Mouse (Mus musculus) embryo, embryonic 10 days (tissue): Measurements from ENCODE around the gene Dnajc6.

Source experiments
- DNase-seq: peaks from one replicate; pipeline ENCODE4 v3.0.0-alpha.2; 2015; ENCODE audit warnings: low spot score

The Dnajc6 gene

DNA sequence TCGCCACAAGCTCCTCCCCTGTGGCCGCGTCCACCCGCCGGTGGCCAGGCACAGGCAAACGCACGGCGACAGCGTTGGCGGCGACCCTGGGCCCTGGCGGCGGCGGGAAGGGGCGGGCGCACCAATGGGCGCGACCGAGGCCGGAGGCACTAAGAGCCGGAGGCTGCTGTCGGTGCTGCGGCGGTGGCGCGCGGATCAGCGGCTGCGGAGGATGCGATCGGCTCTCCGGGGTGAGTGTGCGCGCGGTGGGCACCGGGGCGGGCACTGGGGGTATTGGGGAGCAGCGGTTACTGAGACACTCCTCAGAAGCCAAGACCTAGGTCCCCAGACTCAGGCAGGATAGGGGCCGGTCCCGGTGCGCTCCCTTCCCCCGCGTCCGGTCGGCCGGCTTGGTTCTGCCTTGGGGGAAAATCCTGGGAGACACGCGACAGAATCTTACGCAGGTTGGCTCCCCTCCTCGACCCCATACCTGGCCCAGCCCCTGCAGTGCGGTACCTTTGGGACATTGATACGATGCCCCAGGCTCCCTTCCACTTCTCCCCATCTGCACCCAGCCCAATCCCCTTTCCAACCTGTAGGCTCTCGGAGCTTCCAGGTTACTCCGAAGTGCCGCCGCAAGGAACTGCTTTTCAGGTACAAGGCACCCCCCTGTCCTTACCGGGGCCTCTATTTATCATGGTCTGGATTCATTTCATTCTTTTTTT lies at the start of gene Dnajc6:
TSS of gene Dnajc6 (plus strand) at position 115 of the 704 bp plus-strand sequence.
- peak; percentile 60 for DNase-seq

DNA sequence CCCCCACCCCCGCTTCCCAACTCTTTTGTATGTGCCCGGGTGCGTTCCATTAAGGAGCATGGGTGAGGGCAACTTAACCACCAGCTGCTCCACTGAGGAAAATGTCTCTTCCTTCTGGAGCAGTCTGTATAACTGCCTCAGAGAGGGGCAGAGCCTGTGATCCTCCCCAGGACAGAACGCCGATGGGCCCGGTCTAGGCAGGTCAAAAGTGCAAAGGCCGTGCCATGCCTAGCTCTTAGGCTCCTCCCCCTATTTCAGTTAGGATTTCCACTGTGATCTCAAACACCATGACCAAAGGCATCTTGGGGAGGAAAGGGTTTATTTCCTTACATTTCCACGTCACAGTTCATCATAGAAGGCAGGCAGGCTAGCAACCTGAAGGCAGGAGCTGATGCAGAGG lies 47.7 kb upstream of the Dnajc6 start:
- no peak for DNase-seq

DNA sequence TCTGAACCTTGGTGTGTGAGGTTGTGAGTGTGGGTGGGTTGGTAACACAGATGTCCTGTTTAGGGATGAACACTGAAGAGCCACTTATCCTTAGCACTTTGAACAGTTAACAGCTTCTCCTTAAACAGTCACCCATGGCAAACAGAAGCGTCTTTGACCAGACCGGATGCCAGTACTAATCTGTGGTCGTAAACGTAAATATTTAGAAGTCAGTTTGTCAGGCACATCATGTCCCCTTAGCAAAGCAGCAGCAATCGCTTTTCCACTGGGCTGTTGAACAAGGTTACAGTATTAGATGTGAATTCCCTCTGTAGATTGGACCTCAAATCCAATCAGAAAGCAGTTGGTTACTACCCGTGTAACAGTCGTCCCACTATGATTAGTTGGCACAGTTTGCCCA lies 47.1 kb upstream of the Dnajc6 start:
- DNase-seq = no peak

- DNase-seq = no peak
Observed at GRCm38 (mm10) chr4:101450150-101450780, 46.2 kb upstream of the Dnajc6 start.

GRCm38 (mm10) chr4:101451089-101451488 lies 45.4 kb upstream of the Dnajc6 start:
- no peak for DNase-seq

- no peak for DNase-seq
Observed at GRCm38 (mm10) chr4:101452829-101453228, 43.6 kb upstream of the Dnajc6 start.

GRCm38 (mm10) chr4:101457176-101457575 lies 39.3 kb upstream of the Dnajc6 start:
- DNase-seq = no peak

DNA sequence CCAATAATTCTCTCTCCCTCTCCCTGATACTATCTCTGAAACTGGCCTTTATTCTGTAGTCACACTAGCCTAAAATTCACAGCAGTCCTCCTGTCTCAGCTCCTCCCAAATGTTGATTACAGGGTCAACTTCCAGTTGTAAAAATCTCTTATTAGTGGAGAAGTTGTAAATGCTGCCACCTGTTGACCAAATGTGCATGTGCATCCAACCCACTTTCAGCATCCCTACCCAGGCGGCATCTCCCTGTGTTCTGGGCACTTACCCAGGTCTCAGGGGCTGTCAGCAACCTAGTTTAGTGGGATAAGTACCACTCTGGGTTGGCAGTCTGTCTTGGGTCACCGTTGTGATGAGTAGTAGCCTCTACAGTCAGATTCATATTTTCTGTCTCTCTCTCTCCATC lies 38.1 kb upstream of the Dnajc6 start:
- peak; percentile 61 for DNase-seq

- DNase-seq = no peak
Observed at GRCm38 (mm10) chr4:101459358-101459757, 37.1 kb upstream of the Dnajc6 start.

DNA sequence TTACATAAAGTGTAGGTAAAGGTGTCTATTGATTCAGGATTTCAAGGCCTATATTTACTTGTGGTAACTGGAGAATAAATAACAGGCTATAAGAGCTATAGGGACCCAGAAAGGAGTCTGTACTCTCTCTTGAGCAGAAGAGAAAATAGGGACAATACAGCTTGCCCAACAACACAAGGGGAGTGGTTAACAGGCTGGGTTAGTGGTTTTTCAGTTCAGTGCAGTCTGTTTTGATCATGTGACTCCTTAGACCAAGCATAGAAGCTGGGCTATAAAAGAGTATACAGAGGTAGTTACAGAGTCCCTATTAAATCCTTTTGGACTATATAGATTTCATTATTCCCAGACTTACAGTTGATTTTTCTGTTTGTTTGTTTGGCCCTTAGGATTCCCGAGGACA lies 36.3 kb upstream of the Dnajc6 start:
- DNase-seq = no peak

DNA sequence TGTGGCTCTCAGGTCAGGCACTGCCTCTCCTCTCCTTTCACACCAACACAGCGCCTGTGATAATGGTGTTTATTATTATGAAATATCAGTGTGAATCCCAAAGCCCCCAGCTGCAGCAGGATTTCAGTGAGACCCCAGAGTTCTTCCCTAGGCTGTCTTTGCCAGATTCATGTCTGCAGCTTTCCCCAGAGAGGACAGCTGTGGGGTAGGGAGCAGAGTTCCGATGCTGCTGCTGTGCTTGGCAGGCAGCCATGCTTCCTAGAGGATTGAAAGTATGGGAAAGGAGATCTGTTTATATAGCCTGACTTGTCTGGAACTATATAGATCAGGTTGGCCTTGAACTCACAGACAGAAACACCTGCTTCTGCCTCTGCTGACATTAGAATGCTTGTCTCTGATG lies 34.4 kb upstream of the Dnajc6 start:
- DNase-seq = no peak

DNA sequence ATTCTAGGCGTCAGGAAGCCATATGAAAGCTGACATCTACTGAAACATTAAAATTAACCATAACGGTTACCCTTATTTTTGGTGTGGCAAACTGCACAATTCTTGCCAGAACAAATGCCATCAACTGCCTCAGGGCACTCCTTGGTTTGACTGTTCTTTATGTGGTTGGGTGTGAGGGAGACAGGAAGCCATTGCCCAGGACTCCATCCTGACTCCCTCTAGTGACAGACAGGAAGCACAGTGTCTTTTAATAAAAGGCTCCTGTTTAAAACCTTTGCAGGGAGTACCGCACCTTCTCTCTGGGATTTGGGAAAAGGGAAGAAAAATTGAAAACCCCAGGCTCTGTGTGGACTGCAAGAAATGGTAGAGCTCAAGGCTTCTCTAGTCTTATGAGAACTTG lies 30.2 kb upstream of the Dnajc6 start:
- no peak for DNase-seq

GRCm38 (mm10) chr4:101469242-101469641 lies 27.2 kb upstream of the Dnajc6 start:
- DNase-seq = no peak

DNA sequence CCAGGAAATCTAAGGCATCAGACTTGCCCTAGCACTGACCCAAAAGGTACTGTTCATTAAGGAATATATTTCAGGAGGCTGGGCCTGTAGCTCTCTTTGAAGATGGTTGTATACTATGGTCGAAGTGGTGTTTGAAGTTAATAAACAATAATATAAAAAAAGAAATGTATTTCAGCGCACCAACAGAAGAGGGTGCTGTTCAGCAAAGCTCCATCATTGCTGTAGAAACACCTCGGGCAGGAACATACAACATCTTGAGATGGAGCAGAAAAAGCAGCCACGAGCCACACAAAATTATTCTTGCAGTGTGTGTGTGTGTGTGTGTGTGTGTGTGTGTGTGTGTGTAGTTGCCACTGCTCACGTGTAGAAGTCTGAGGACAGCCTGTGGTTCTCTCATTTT lies 25.9 kb upstream of the Dnajc6 start:
- no peak for DNase-seq

GRCm38 (mm10) chr4:101472767-101473166 lies 23.7 kb upstream of the Dnajc6 start:
- DNase-seq = no peak

DNA sequence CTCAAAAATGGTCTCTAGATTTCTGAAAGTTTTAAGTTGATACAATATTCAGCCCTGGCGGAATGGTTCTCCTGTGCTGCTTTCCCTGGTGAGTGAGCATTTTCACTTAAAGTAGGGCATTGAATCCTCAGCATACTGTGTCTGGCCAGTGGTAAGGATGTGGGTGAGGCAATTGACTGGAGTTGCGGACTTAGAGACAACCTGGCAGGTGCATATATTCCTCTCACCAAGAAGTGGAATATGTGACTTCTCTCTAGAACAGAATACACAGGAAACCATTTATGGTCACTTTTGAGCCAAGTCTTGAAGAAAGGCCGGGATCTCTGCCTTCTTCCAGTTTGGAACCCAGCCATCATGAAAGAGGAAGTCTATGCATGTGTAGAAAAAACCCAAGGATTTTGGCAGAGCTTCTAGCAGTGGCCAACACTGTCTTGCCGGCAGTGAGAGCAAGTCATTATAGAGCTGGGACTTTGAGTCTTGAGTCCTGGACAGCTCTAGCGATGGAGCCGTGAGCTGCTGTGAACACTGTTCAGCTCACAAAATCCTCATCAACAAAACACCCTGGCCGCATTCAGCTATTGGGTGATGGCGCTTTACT lies 6.0 kb upstream of the Dnajc6 start:
- no peak for DNase-seq

GRCm38 (mm10) chr4:101491704-101492103 lies 4.7 kb upstream of the Dnajc6 start:
- no peak for DNase-seq

DNA sequence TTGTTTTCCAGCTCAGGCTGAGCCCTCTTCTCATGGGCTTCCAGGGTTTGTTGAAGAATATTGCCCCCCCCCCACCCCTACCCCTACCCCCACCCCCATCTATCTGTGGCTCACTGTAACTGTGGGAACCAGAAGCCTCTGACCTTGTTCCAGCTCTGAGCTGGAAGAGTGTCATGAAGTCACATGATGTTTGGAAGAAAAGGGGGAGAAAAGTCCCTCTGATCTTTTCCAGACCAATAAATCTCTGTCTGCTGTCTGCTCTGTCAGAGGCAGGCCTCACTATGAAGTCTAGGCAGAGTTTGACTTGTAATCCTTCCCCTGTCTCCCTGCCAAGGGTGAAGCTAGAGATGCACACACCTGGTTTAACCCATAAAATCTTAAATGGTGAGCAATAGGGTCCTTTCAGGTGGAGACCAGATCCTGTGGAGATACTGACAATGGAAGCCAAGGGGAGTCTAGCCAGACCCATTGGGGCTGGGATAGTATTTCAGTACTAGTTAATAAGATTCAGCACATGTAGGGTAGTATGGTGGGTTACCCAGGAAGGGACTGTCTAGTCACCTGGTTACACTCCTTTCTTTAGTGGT lies 2.7 kb upstream of the Dnajc6 start:
- DNase-seq = peak; percentile 17

GRCm38 (mm10) chr4:101496188-101496533 lies 287 bp upstream of the Dnajc6 start:
- no peak for DNase-seq

GRCm38 (mm10) chr4:101497336-101497735 lies 888 bp downstream of the Dnajc6 start:
- DNase-seq = peak; percentile 24

- no peak for DNase-seq
Observed at GRCm38 (mm10) chr4:101504470-101505007, 8.1 kb downstream of the Dnajc6 start.

GRCm38 (mm10) chr4:101505966-101506365 lies 9.5 kb downstream of the Dnajc6 start:
- no peak for DNase-seq

DNA sequence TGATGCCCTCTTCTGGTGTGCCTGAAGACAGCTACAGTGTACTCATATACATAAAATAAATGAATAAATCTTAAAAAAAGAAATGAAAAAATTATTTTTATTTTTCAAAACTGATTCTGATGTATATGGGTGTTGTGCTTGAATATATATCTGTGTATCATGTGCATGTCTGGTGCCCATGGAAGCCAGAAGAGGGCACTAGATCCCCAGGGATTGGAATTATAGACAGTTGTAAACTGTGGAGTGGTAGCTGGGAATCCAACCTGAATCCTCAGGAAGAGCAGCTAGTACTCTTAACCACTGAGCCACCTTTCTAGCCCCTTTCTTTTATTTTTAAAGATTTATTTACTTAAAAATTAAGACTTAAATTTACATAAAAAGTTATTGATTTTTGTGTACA lies 9.9 kb downstream of the Dnajc6 start:
- no peak for DNase-seq
